8 mouse cellular contexts compared by ENCODE assay signal in genomic region chr3:138645320-138645719, GRCm38 (mm10).
DNase-seq lines count a peak whose midpoint lies in the region; ATAC-seq and TF ChIP-seq lines count a peak whose summit lies in the region.

No protein-coding gene starts in this region.

- no peak for TF ChIP-seq EP300 in MEL (IDR thresholded peaks at IDR 0.05; ENCODE audit: low read depth in 1 of 2, low read length in 2 of 2)
- no peak for TF ChIP-seq EP300 in heart, postnatal 0 days (IDR thresholded peaks at IDR 0.05; ENCODE audit: low read depth)

- TF ChIP-seq CTCF in MEL (IDR thresholded peaks at IDR 0.05 in 2 of 3, conservative IDR thresholded peaks at IDR 0.05 in 1 of 3; ENCODE audit: control insufficient read depth in 1 of 3, insufficient read depth in 1 of 3, low read depth in 2 of 3, low read length in 3 of 3, poor library complexity in 1 of 3, severe bottlenecking in 1 of 3) = no peak
- no peak for TF ChIP-seq CTCF in heart, postnatal 0 days (IDR thresholded peaks at IDR 0.05; ENCODE audit: low read depth)

- no peaks in the 10 kb centered on the region for H3K9me3 ChIP-seq in MEL (replicated peaks; ENCODE audit: insufficient read depth, low read length)
- H3K9me3 ChIP-seq in heart, postnatal 0 days (replicated peaks; ENCODE audit: control insufficient read depth, low read length) = peaks cover 5% of the 10 kb centered on the region; the same call in 1 of the 2 replicates
- no peaks in the 10 kb centered on the region for H3K9me3 ChIP-seq in liver, embryonic 11.5 days (ENCODE audit: control insufficient read depth, low read length)

- peaks cover 0 to 7% of the 10 kb centered on the region in 2 experiments; a peak in 1 of 4 replicates for H3K4me1 ChIP-seq in MEL (ENCODE audit: control insufficient read depth in 1 of 2, insufficient read depth in 2 of 2, low read length in 2 of 2)
- peaks cover 9% of the 10 kb centered on the region; the same call in 1 of the 2 replicates for H3K4me1 ChIP-seq in heart, postnatal 0 days (ENCODE audit: control insufficient read depth, insufficient read depth)
- peaks cover 12% of the 10 kb centered on the region for H3K4me1 ChIP-seq in liver, embryonic 11.5 days (replicated peaks; ENCODE audit: control insufficient read depth, insufficient read depth, low read length)

- no peak for DNase-seq in MEL (ENCODE audit: low read depth, low spot score)
- DNase-seq in adrenal gland, postnatal 10 days = peak; percentile 70
- DNase-seq in fibroblast of lung, adult 2 months (ENCODE audit: low read depth) = peak; percentile 87
- DNase-seq in heart, postnatal 0 days (ENCODE audit: low spot score) = peak; percentile 58
- peak; percentile 27 to 40 for DNase-seq in layer of hippocampus, postnatal 36 days
- DNase-seq in mesoderm, embryonic 11.5 days (ENCODE audit: low read depth, low spot score) = peak; percentile 71
- DNase-seq in right cerebral cortex, postnatal 4 days = peak; percentile 20
- DNase-seq in liver, embryonic 11.5 days (ENCODE audit: low spot score) = no peak

- no peak overlapping the region for H3K9ac ChIP-seq in MEL (ENCODE audit: control insufficient read depth, low read depth, low read length, poor library complexity, severe bottlenecking)
- H3K9ac ChIP-seq in heart, postnatal 0 days (replicated peaks; ENCODE audit: low read depth, low read length) = no peak overlapping the region
- no peak overlapping the region for H3K9ac ChIP-seq in liver, embryonic 11.5 days (ENCODE audit: low read depth, low read length)

- no peak for ATAC-seq in heart, postnatal 0 days (ENCODE audit: insufficient read depth, low read depth)
- no peak for ATAC-seq in liver, embryonic 11.5 days (replicated peaks; ENCODE audit: low FRiP score)

- H3K4me3 ChIP-seq in MEL (ENCODE audit: control insufficient read depth in 1 of 2, insufficient read depth in 1 of 2, low read depth in 2 of 2, low read length in 2 of 2) = no peak overlapping the region
- no peak overlapping the region for H3K4me3 ChIP-seq in heart, postnatal 0 days (ENCODE audit: low read depth, low read length)
- H3K4me3 ChIP-seq in liver, embryonic 11.5 days (ENCODE audit: low read depth, low read length) = no peak overlapping the region

- H3K36me3 ChIP-seq in MEL (ENCODE audit: control insufficient read depth in 1 of 2, insufficient read depth in 2 of 2, low read length in 2 of 2) = no peaks in the 10 kb centered on the region
- no peaks in the 10 kb centered on the region for H3K36me3 ChIP-seq in heart, postnatal 0 days (replicated peaks; ENCODE audit: control insufficient read depth, insufficient read depth, low read length)
- no peaks in the 10 kb centered on the region for H3K36me3 ChIP-seq in liver, embryonic 11.5 days (ENCODE audit: control insufficient read depth, insufficient read depth, low read length)

- no peak overlapping the region for H3K4me2 ChIP-seq in heart, postnatal 0 days (ENCODE audit: low read depth, low read length)
- H3K4me2 ChIP-seq in liver, embryonic 11.5 days = no peak overlapping the region

- no peak for TF ChIP-seq RAD21 in MEL (IDR thresholded peaks at IDR 0.05; ENCODE audit: low read depth, low read length)

- H3K27me3 ChIP-seq in MEL (ENCODE audit: control insufficient read depth in 1 of 2, insufficient read depth in 2 of 2, low read length in 2 of 2) = no peaks in the 10 kb centered on the region
- H3K27me3 ChIP-seq in heart, postnatal 0 days (ENCODE audit: control insufficient read depth, insufficient read depth, low read length) = peaks cover 3% of the 10 kb centered on the region; the same call in 1 of the 2 replicates
- no peaks in the 10 kb centered on the region for H3K27me3 ChIP-seq in liver, embryonic 11.5 days (replicated peaks; ENCODE audit: control insufficient read depth, insufficient read depth, low read length)

- no peak for TF ChIP-seq POLR2A in MEL (IDR thresholded peaks at IDR 0.05; ENCODE audit: control insufficient read depth in 1 of 2, insufficient read depth in 1 of 2, low read depth in 1 of 2, low read length in 2 of 2, poor library complexity in 1 of 2)

- no peaks in the 10 kb centered on the region for H3K79me2 ChIP-seq in MEL (ENCODE audit: control insufficient read depth, insufficient read depth, low read length, poor library complexity)

- H3K27ac ChIP-seq in MEL (ENCODE audit: control insufficient read depth, low read depth, low read length) = no peak overlapping the region
- H3K27ac ChIP-seq in heart, postnatal 0 days (ENCODE audit: low read depth) = no peak overlapping the region
- no peak overlapping the region for H3K27ac ChIP-seq in liver, embryonic 11.5 days (ENCODE audit: low read depth, low read length)

- 21% methylated on average over 3 of the region's 3 CpGs for WGBS in heart, postnatal 0 days
- WGBS in liver, embryonic 11.5 days = 46% methylated on average over 3 of the region's 3 CpGs

TF ChIP-seq in MEL, 35 proteins besides CTCF, POLR2A, EP300 and RAD21:
- TF ChIP-seq SIN3A (IDR thresholded peaks at IDR 0.05; ENCODE audit: low read length) (no peak), BHLHE40 (IDR thresholded peaks at IDR 0.05; ENCODE audit: borderline replicate concordance, low read depth, low read length) (no peak), MYC (IDR thresholded peaks at IDR 0.05; ENCODE audit: low read depth, low read length) (no peak), SMC3 (IDR thresholded peaks at IDR 0.05; ENCODE audit: low read depth, low read length) (0 out of 2 replicates have a peak, but pooled peaks have one; percentile 2)

Comparison
In these comparisons a context has a peak if more than half of its experiments do, and no peak if none do; other contexts are left out.
1. DNase-seq: peak in adrenal gland, postnatal 10 days (single experiment), fibroblast of lung, adult 2 months (single experiment), heart, postnatal 0 days (single experiment), layer of hippocampus, postnatal 36 days (2 of 2), mesoderm, embryonic 11.5 days (single experiment) and right cerebral cortex, postnatal 4 days (single experiment); none in MEL (single experiment) and liver, embryonic 11.5 days (single experiment).